Mouse (Mus musculus): ENCODE results near the gene Olfr648. TPM values are rescaled to one million over a fixed set of nuclear protein-coding genes. Genes with fewer than 3 reads are reported as not detected.

Gene Olfr648
- total RNA-seq, 2 experiments from 2014 or later: 0.15 to 0.45 TPM

Other genes with a start within 250 kb of the Olfr648 start
- gene Olfr632, start 249.0 kb downstream of the Olfr648 start, total RNA-seq (2021): under 1 TPM in 1 of 2 experiments, not detected in 1; 0.25 TPM
- gene Olfr633, start 239.0 kb downstream of the Olfr648 start, total RNA-seq (2021): not detected
- under 1 TPM; 0.02 to 0.07 TPM for gene Olfr635, start 212.2 kb downstream of the Olfr648 start, total RNA-seq (2021)
- not detected for gene Olfr638, start 184.6 kb downstream of the Olfr648 start, total RNA-seq (2021)
- under 1 TPM; 0.12 to 0.16 TPM for gene Olfr639, start 166.1 kb downstream of the Olfr648 start, total RNA-seq (2021)
- gene Olfr640, start 157.8 kb downstream of the Olfr648 start, total RNA-seq (2021): not detected
- gene Olfr641, start 147.9 kb downstream of the Olfr648 start, total RNA-seq (2021): not detected
- gene Olfr642, start 130.7 kb downstream of the Olfr648 start, total RNA-seq (2021): not detected
- not detected for gene 4930516K23Rik, start 121.9 kb downstream of the Olfr648 start, total RNA-seq (2021)
- gene Olfr644, start 111.5 kb downstream of the Olfr648 start, total RNA-seq (2021): not detected
- gene Olfr645, start 97.9 kb downstream of the Olfr648 start, total RNA-seq (2021): not detected
- gene Olfr646, start 78.5 kb downstream of the Olfr648 start, total RNA-seq (2021): not detected
- not detected for gene Ubqln5, start 53.6 kb downstream of the Olfr648 start, total RNA-seq (2021)
- gene Olfr643, start 46.0 kb downstream of the Olfr648 start, total RNA-seq (2021): not detected
- not detected for gene Ubqln3, start 40.1 kb downstream of the Olfr648 start, total RNA-seq (2021)
- not detected for gene Ubqlnl, start 32.8 kb downstream of the Olfr648 start, total RNA-seq (2021)
- not detected for gene Olfm5, start 18.6 kb downstream of the Olfr648 start, total RNA-seq (2021)
- gene Olfr649, start 12.6 kb upstream of the Olfr648 start, total RNA-seq (2021): not detected
- gene Trim6, start 35.4 kb upstream of the Olfr648 start, total RNA-seq (2021): under 1 TPM in 1 of 2 experiments, not detected in 1; 0.15 TPM
- 1 to 10 TPM in 1 of 2 experiments, under 1 TPM in 1; 0.94 to 1.1 TPM for gene Trim34a, start 61.1 kb upstream of the Olfr648 start, total RNA-seq (2021)
- gene Trim5, start 104.7 kb upstream of the Olfr648 start, total RNA-seq (2021): 1 to 10 TPM in 1 of 2 experiments, under 1 TPM in 1; 0.39 to 1.1 TPM
- 1 to 10 TPM; 1.9 to 2.3 TPM for gene Trim12a, start 132.1 kb upstream of the Olfr648 start, total RNA-seq (2021)
- under 1 TPM in 1 of 2 experiments, not detected in 1; 0.20 TPM for gene Trim34b, start 146.1 kb upstream of the Olfr648 start, total RNA-seq (2021)
- gene Trim12c, start 170.0 kb upstream of the Olfr648 start, total RNA-seq (2021): 1 to 10 TPM; 1.0 to 1.3 TPM
- gene Trim30b, start 186.5 kb upstream of the Olfr648 start, total RNA-seq (2021): not detected
- not detected for gene Trim30c, start 217.4 kb upstream of the Olfr648 start, total RNA-seq (2021)

All from left cerebral cortex, postnatal 36 days (tissue).